ENCODE assay signal across 28 mouse cellular contexts in genomic region chr2:28059922-28060321, GRCm38 (mm10). TPM values are rescaled to one million over a fixed set of nuclear protein-coding genes. Genes with fewer than 3 reads are reported as not detected.
"Had no signal": no experiment of that assay in that cellular context is flagged by ENCODE, and none has a peak within 500 bp of the region (broad histone marks: within the 10 kb centered on the region; RNA-seq: fewer than 3 reads in every experiment).

No protein-coding gene starts in this region.

- H3K4me1 ChIP-seq: heart, embryonic 15.5 days; hindbrain, embryonic 13.5 days; hindbrain, embryonic 15.5 days; limb, embryonic 13.5 days; limb, embryonic 15.5 days had no signal

- DNase-seq: gastrocnemius, postnatal 14 days; gastrocnemius, postnatal 36 days; heart, adult 11 months; heart, adult 2 months; heart, postnatal 14 days; heart, postnatal 36 days; kidney, adult 11 months; kidney, adult 2 months; kidney, adult 9 months; kidney, postnatal 4 days; left cerebral cortex, postnatal 4 days; lung, adult 18-20 months had no signal

- H3K4me2 ChIP-seq: heart, embryonic 11.5 days; heart, embryonic 13.5 days; heart, embryonic 15.5 days; hindbrain, embryonic 13.5 days; hindbrain, embryonic 15.5 days; kidney, embryonic 15.5 days; limb, embryonic 13.5 days; limb, embryonic 15.5 days had no signal

- H3K27ac ChIP-seq: heart, adult 2 months; heart, embryonic 13.5 days; heart, embryonic 15.5 days; hindbrain, embryonic 13.5 days; hindbrain, embryonic 15.5 days; hindbrain, postnatal 0 days; kidney, embryonic 15.5 days; kidney, postnatal 0 days; layer of hippocampus, adult 2 months; left cerebral cortex, adult 2 months; limb, embryonic 13.5 days; limb, embryonic 15.5 days had no signal

- H3K36me3 ChIP-seq: heart, embryonic 13.5 days; heart, embryonic 15.5 days; hindbrain, embryonic 13.5 days; hindbrain, embryonic 15.5 days; kidney, embryonic 15.5 days; limb, embryonic 13.5 days; limb, embryonic 15.5 days had no signal

- H3K9ac ChIP-seq: heart, embryonic 13.5 days; heart, embryonic 15.5 days; hindbrain, embryonic 13.5 days; hindbrain, embryonic 15.5 days; kidney, embryonic 15.5 days; limb, embryonic 13.5 days; limb, embryonic 15.5 days had no signal

- H3K4me3 ChIP-seq: heart, adult 2 months; heart, embryonic 13.5 days; heart, embryonic 15.5 days; hindbrain, embryonic 13.5 days; hindbrain, embryonic 15.5 days; kidney, embryonic 15.5 days; layer of hippocampus, adult 2 months; left cerebral cortex, adult 2 months; limb, embryonic 13.5 days; limb, embryonic 15.5 days had no signal

- ATAC-seq: hindbrain, postnatal 0 days; intestine, embryonic 16.5 days had no signal

- H3K27me3 ChIP-seq: heart, embryonic 13.5 days; heart, embryonic 15.5 days; hindbrain, embryonic 13.5 days; hindbrain, embryonic 15.5 days; kidney, embryonic 15.5 days; limb, embryonic 13.5 days; limb, embryonic 15.5 days had no signal

- H3K9me3 ChIP-seq: heart, embryonic 13.5 days; heart, embryonic 15.5 days; hindbrain, embryonic 13.5 days; hindbrain, embryonic 15.5 days; kidney, embryonic 15.5 days; limb, embryonic 13.5 days; limb, embryonic 15.5 days had no signal

RNA-seq across cellular contexts. Expression of gene Fcnb, which starts 24.8 kb away (rescaled TPM):
- polyA plus RNA-seq: gonadal fat pad, adult 2 months; heart, adult 2 months; heart, postnatal 0 days; hindbrain, embryonic 11.5 days; hindbrain, embryonic 15.5 days; hindbrain, postnatal 0 days; kidney, adult 2 months; kidney, postnatal 0 days; limb, embryonic 13.5 days had no signal
